Mouse (Mus musculus): ENCODE results near the gene Slc25a23.

DNA sequence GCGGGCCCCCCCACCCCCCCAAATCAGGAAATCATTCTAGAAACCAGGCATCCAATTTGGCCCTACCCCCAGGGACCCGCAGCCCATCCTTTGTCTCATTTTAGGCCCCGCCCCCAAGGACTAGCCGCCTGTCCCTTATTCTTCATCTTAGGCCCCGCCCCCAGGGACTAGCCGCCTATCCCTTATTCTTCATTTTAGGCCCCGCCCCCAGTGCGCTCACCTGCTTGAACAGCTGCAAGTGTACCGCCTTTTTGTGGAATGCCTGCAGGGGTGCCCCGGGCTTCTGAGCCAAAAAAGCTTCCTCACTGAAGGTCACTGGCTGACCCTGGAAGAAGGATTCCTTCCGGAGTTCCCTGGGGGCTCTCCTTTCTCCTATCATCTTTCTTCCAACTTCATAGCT, 11.0 kb upstream of the Slc25a23 start:
- TF ChIP-seq CTCF (IDR thresholded peaks at IDR 0.05; ENCODE audit: insufficient read depth, low read length) (no peak), POLR2A (IDR thresholded peaks at IDR 0.05; ENCODE audit: borderline replicate concordance, extremely low read depth, low read depth, low read length) (no peak)

Data from lung, adult 2 months (tissue).